Mouse (Mus musculus): Measurements from ENCODE around the gene Tmem140.
A peak's percentile ranks its signal among the peaks of the same experiment; 100 is the strongest.

Tmem140 gene

DNA sequence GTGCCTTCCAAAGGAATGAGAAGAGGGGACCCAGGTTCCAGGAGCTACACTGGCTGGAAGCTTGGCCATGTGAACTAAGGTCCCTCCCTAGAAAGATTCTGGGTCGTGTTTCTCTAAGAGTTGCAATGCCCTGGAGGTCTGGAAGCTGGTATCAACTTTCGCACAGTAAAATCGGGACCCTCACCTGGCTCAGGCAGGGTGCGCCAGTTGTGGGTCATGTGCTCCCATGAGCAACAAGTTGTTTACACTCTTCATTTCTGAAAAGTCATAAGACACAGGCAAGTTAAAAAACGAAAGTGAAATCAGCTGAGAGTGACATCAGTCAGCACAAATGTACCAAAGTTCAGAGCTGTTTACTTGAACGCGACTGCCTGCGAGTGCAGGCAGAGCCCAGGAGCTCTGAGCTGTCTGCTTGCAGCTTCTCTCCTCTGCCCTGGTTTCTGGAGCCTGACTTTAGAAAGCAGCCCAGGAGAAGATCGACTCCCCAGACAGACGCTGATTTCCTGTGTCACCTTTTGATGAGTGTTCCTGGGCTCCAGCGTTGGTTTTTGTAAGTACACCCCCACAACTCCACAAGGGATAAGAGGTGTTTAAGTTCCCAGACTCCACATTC, at the start of gene Tmem140:
TSS of gene Tmem140 (plus strand) at position 356 of the 613 bp plus-strand sequence.
- peak; percentile 48 for DNase-seq (ENCODE audit: low read depth)

DNA sequence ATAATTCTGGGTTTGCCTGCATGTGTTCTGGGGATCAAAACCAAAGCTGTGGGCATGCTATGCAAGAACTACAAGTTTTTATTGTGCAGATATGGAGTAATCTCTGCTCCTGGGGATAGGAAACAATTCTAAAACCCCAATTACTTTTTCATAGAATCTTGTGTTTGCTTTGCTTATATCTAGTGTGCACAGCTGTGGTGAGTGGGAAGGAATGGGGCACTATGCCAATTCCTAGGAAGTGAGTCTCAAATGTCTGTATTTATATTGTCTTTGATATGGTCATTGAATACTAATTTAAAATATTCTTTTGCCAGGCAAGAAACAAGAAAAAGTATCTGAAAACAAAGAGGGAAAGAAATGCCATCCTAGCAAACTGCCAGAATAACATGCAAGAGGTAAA, 38.5 kb upstream of the Tmem140 start:
- no peak for DNase-seq (ENCODE audit: low read depth)

DNA sequence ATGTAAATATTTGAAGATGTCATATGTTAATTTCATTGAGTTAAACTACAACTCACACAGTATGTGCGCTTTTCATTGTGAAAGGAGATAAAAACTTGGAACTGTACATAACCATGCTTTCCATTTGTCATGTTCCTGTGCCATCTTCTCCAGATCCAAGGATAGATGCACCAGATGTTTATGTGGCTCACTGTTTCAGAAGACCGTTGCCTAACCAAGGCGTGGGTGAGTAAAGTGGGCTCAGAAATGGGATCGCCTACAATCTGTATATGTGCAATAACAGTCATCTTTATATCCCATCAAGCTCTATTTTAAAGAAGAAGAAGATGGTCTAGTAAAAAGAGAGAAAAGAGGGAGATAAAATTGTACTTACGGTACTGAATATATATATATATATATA, 30.6 kb upstream of the Tmem140 start:
- no peak for DNase-seq (ENCODE audit: low read depth)

DNA sequence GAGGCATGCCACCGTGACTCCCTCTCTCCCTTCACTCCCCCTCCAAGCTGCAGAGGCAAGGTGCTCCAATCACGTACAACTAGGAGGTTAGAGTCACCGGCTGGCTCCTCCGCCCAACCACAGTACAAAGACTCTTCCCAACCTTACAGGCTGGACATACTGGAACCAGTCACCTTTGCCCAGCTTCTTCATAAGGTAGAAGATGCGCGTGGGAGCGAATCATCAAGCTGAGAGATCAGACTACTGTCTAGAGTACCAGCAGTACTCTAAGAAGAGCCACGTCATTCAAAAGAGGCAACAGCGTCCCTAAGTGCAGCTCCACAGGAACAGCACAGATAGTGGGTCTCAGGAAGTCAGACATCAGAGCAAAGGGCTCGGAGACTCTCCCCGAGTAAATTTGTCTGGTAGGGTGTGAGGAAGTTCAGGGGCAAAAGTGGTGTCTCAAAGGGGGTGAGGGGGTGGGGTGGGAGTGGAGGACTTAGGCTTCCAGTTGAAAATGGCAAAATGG, 1.3 kb upstream of the Tmem140 start:
- no peak for DNase-seq (ENCODE audit: low read depth)

DNA sequence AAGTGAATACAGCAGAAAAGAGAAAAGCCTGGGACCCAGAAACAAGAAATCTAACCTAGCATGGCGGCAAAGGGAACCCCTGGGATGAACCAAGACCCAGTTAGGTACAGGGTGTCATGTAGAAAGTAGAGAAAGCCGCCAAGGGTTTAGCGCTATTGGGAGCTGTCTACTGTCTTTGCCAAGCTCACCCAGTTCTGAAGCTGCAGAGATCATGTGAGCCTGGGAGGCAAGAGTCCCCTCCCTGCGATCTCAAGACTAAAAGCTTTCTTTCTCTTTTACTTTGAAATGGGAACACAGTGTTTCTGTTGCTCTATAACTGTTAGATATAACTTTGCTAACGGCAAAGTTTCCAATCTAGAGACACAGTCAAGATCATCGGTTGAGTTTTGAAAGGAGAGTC, 565 bp upstream of the Tmem140 start:
- DNase-seq (ENCODE audit: low read depth) = no peak

DNA sequence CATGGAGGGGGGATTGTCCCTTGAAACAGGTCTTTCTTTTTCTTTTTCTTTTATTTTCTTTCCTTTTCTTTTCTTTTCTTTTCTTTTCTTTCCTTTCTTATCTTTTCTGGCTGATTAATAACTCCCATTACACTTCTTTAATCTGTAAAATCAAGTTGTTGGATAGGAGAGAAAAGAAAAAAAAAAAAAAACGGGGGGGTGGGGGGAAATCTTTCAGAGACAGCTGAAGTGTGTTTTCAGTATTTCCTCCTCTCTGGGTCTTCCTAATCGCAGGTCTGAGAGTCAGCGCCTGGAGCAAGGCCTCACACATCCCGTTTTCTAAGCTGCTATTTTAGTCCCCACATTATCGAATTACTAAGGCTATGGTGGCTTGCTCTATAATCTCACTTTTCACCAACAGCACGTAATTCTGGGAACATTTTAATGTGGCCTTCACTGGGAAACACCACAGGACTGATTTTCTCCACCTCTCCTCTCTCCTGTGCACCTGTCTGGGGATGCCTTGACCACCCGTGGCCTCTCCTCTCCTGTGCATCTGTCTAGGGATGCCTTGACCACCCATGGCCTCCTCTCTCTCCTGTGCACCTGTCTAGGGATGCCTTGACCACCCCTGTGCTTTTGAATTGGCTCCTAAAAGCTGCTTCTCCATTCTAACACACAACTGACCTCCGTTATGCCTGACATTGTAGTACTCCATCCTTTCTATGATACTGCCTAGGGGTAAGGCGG, 1.0 kb downstream of the Tmem140 start:
- DNase-seq (ENCODE audit: low read depth) = no peak

DNA sequence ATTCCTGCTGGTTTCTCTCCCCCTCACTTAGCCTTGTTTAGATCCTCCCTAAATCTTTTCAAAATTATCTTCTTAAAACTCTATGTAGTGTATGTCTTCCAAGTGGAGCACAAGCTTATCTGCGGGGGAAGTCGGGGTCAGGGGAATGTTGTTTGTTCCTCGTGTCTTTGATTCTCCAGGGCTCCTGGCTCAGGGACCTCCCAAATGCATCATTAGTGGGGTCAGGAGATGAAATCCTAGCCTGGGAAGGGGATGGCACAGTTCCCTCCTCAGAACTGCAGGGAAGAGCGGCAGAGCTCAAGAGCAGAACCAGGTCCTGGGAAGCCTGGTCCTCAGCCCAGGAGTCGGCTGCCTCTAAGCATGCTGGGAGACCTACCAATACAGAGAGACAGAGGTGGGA, 2.3 kb downstream of the Tmem140 start:
- no peak for DNase-seq (ENCODE audit: low read depth)

DNA sequence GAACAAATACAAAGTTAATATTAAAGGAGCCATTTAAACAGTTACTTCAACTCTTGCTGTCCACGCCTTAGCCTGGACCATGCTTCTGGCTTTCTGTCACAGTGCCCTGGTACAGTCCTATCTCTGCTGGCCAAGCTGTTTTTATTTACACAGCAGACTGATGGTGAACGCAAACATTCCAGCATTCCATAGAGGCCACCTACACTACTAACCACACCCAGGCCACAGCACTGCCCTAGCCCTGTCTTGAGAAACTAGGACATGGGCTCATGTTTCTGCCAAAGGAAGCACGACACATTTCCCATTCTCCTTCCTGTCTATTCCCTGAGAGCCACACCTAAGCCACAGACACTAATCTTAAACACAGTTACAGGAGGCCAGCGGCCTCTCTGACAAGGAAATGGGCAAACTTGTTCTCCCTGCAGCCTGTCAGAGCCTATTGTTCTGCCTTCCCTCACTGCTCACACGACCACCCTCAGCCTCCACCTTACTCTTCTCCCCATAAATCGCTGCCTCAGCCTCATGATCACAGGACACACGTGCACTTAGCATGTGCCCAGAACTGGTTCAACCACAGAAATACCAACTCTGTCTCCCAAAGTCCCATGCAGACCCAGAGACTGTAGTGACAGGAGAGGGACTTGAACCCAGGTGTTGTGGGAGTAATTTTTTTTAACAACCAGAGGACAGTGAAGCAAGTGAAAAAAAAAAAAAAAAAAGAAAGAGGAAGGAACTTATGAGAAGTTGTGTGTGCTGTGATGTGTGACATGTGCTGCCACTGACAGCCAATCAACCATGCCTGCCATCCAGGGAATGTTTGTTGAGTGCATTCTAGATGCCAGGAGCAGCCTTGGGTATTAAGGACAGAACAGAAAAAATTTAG, 3.0 kb downstream of the Tmem140 start:
- DNase-seq (ENCODE audit: low read depth) = no peak

DNA sequence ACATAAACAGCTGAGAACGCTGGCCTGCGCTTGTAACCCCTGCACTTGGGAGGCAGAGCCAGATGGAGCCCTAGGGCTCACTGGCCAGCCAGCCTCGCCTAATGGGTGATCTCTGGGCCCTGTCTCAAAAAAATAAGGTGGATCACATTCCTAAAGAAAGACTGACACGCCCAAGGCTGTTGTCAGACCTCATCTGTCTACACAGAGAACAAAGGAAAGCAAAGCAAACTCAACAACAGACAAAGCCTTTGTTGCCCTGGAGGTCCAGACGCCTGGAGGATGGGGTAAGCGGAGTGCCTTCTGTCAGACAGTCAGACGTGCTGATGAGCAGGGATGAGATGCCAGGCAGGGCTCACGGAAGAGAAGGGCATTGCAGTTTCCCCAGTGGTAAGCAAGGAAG, 3.8 kb downstream of the Tmem140 start:
- DNase-seq (ENCODE audit: low read depth) = no peak

DNA sequence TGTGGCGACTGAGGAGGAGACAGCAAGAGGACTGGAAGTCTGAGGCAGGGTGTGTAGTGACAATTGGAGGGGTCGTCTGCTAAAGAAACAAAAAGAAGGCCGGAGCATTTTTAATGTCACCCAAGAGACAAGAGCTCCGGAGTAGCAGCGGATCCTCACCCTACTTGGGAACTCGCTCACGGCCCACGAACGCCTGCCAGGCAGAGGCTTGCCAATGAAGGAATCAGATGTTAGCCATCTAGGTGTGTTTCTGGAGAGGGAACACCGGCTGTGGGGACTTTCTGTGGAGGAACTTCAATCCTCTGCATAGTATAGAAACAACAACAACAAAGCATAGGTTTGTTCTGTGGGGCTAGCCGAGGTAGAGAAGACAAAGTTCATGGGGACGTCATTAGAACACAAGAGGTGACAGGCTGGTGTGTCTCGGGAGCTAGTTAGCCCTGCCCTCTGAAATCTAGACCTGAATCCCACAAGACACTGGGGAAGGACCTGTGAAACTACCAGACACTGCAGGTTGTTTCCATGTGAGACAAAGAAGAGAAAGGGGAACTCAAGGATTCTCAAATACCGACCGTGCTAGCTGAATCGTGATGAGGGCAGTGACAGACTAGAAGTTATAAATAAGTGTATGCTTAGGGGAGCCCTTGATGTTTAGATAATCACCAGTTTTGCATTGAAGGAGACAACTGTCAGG, 4.5 kb downstream of the Tmem140 start:
- DNase-seq (ENCODE audit: low read depth) = no peak

DNA sequence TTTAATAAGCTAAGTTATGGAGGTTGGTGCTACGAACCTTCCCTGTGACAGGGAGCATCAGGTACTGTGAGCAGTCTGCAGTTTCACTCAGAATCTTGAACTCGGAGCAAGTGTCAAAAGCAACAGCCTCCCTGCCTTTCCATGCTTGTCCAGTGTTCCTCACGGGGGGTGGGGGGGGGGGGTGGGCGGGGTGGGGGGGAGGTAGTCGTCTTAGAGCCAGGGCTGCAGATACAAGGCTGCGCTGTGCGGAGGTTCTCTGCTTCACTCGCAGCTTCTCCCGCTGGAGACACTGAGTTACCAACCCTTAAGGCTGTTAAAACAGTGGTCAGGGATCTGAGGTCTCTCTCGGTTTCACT, 5.0 kb downstream of the Tmem140 start:
- DNase-seq (ENCODE audit: low read depth) = no peak

DNA sequence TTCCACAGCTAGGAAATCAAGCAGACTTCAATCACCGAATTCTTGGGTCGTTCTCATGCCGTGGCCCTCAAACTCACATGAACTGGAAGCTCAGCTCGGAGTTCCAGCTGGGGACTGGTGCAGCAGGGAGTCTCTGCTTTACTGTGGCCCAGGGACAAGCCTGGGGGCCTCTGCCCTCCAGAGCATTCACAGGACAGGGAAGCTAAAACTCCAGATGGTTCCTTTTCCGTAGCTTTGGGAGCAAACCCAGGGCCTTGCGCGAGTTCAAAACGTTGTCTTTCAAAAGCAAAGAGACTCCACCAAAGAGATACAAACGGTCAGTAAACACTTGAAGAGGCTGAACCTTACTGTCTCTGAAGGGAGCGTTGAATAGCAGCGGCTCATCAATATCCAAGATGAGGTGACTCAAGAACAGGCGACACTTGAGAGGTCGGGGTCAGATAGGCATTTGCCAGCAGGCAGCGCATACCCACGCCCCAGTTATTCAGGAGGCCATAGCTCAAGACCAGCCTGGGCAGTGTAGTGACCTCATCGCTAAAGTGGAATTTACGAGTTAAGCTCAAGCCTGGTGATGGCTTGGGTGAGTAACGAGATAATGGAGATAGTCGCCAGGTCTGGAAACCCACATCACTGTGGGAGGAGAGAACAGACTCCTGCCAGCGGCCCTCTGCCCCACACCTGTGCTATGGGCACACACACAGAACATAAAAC, 5.7 kb downstream of the Tmem140 start:
- DNase-seq (ENCODE audit: low read depth) = no peak

DNA sequence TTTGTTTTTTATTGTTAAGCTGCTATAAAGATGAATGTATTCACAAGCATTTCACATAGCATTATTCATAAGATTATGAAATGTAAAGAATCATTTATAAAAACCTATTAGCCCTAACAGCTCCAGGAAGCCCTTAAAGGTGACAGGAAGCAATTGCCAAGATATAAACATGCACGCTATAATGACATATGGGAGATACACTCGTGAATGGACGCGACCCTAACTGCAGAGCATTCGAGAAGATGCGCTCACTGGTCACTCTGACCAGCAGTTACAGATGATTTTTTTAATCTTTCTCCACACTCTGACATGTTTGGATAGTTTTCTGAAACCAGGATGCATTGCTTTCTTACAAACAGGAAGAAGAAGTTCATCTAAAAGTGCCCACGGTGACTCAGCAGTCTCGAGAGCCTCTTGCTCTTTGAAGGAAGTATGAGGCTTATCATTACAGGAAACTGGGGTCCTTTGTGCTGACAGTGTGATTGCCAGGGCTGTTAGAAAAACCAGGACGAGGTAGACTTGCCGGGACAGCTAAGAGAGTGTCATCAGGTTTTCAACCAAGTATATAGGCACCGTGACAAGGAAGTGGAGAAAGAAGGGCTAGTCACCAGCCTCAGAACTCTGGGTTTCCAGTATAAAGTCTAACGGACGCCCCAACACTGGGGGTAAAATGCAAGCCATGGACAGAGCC, 6.4 kb downstream of the Tmem140 start:
- DNase-seq (ENCODE audit: low read depth) = no peak

DNA sequence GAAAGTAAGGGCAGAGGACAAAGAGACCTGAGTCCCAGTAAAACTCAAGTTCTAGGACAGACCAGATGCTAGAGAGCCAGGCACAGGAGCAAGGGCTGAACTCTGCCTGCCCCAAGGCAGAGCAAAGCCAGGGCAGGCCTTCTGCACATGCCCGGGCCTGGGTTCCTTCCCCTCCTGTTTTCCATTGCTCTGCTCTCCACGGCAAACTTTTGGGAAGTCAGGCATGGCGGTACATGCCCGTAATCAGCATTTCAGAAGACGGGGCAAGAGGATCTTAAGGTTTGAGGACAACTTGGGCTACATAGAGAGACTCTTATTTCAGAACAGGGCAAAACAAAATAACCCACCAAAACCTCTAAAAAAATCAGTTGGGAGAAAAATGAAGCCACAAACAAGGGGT, 7.2 kb downstream of the Tmem140 start:
- no peak for DNase-seq (ENCODE audit: low read depth)

DNA sequence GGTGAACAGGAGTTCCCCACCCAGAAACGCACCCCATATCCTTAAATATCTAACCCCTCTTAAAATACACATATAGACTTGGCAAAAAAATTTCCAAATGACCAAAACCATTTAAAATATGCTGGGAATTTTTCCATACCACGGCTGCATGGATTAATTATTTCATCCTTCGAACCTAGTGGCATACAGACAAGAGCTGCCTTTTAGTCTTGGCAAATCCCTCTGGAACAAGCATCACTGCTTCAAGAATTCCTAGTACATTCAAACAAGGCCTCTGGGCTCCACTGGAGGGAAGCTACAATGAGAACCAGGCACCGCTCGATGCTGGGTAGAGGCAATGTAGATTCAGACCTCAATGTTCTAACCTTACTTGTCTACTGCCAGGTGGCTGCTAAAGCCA, 7.8 kb downstream of the Tmem140 start:
- DNase-seq (ENCODE audit: low read depth) = no peak

DNA sequence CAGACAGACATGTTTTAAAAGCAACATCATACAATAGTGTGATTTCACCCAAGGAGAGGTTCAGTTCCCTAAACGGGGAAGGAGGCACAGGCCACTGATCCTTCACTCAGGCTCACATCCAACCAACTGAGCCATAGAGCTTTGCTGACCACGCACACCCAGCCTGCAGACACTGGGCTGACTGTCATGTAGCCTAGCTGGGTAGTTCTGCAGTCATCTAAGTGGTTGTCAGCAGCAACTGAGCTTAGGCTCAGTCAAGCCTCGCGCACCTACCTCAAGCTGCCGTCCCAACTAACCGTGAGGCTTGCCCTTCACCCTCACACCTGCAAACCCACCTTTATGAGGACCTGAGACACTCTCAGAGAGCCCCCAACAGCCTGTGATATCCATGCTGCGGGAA, 9.0 kb downstream of the Tmem140 start:
- DNase-seq (ENCODE audit: low read depth) = no peak

DNA sequence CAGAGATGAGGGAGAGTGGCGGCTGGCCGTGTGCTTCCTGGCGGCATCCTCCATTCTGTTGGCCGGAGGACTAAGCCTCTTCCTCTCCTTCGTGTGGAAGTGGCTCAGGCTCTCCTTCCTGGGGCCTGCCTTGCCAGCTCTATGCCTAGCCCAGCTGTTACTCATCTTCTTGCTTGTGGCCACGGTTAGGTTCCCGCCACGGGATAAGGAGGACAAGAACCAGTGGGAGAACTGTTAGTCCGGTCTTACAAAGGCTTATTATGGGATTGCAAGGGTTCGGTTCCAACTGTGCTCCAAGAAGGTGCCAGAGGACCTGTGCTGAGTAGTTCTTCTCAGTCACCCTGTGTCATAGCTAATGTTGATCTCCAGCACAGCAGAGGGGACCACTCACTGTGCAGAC, 9.9 kb downstream of the Tmem140 start:
- DNase-seq (ENCODE audit: low read depth) = no peak

DNA sequence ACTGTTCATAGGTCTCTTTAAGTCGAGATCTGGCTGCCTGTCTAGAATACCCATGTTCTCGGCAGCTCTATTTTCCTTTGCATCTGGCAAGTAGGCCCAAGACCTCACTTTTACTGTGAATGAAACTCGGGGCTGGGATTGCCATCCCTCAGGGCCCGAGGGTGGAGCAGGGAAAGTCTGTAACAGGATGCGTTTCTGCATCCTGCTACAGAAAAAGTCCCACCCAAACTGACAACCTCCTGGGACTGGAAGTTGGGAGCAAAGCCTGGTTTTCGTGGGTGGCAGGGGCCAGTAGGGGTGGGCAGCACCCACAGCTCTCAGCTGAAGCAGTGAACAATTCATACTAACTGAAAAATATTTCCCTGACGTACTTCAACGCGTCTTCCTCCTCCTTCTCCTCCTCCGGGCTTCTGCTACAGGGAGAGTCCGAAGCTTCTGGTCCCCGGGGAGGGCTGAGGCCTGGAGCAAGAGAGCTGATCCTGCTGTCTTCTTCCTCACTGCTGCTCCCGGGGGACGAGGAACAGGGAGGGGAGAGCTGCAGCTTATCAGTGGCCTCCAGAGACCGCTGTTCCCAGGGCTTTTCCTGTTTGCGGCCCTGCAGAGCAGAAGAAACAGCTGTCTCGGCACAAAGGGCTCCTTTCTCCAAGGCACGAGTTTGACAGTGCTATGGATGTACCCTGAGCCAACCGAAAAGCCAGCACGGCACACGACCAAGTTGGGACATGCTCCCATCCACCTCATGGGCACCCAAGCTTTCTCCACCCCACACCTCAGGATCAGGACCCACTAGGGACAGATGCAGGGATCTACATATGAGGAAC, 11.4 kb downstream of the Tmem140 start:
- DNase-seq (ENCODE audit: low read depth) = no peak

DNA sequence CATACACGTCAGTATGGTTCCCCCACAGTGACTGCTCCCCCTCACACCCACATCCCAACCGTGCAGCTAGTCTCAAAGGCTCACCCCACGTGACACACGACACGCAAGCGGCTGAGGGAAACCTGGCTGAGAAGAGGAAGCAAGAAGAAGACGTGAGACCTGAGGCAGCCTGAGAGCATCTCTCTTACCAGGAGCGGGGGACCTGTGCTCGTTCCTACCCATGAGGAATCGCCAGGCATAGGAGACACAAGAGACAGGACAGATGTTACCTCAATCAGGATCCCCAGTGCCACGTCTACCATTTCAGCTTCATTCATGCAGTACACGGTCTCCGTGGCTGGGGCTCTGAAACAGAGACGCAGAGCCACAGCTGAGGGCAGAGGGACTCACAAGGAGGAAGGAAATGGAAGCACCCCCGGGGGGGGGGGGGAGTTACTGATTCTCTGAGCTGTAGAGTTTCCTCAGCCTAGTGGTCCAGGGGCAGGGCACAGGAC, 12.4 kb downstream of the Tmem140 start:
- no peak for DNase-seq (ENCODE audit: low read depth)
